Mouse (Mus musculus): ENCODE measurements at regions not wholly inside any gene's neighbourhood (a gene's known extent, or its start where the extent isn't known, plus 50 kb on each side); places are given as distances from the start of the nearest gene placed in this dataset.

DNA sequence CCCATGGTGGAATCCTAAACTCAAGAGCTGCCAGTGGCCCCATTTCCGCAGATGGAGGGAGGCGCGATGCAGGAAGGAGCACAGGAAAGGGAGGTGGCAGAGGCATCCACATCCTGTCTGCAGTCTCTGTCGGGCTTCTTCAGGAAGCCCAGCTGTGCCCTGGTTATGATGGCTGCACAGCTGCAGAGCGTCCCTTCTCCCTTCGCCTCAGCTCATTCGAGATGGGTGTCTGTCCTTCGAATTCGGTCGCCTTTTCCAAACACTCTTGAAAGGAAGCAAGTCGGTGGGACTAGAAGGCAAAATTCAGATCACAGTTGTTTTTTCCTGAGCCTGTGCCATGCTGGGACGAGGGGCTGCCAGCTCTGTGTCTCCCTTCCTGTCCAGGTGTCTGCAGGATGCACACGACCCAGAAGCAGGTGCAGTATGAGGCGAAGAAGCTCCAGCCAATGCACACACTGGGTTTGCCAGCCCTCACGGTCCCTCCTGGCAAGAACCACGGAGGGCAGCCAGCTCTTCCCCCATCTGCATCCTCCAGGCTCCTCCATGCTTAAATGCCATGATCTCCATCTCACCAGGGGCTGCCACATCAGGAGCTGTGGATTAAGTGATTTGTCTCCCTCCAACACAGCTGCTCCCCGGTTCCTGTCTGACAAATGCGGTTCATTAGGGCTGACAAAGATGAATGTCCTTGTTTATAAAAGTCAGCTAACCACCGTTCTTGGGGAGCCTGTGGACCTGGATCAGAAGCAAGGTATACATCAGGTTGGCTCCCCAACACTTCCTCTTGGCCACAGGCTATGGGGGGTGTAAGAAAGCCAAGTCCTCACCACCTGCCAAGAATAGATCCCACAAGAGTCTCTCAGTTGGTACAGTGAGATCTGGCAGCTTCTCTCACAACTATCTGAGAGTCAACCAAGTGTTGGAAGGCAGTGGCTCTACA is 79.3 kb upstream of the Wscd1 start:
- DNase-seq (ENCODE audit: low spot score), result peak; percentile 7

- no peak for DNase-seq (ENCODE audit: low spot score)
Measured at GRCm38 (mm10) chr11:71672171-71673050, 77.3 kb upstream of the Wscd1 start.

GRCm38 (mm10) chr11:71674319-71674718 is 75.4 kb upstream of the Wscd1 start:
- peak; percentile 45 for DNase-seq (ENCODE audit: low spot score)

GRCm38 (mm10) chr11:71675714-71676313 is 73.9 kb upstream of the Wscd1 start:
- DNase-seq (ENCODE audit: low spot score), result no peak

DNA sequence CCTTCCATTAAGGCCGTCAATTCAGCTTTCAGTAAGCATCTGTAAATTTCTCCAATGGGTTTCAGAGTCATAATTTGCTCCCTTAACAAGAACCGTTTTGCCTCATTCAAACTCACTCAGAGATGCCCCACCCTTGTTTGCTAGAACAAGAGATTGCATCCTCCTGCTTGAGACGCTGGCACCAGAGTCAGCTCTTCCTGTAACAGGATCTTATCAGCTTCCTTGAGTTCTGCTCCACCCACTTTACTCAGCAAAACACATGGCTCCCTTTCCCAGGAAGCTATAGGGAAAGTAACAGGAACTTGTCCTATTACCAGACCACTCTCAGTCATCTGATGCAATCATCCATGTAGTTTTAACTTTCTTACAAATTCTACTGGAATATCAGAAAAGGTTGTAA is 52.7 kb upstream of the Wscd1 start:
- DNase-seq (ENCODE audit: low spot score), result peak; percentile 51

- no peak for DNase-seq (ENCODE audit: low spot score)
Measured at GRCm38 (mm10) chr11:71698836-71699235, 50.9 kb upstream of the Wscd1 start.

All from lung, postnatal 25 days (tissue).